Mouse (Mus musculus) monocyte, adult 5-6 weeks (primary cell): Measurements from ENCODE around the gene Sbpl. TPM values are rescaled to one million over a fixed set of nuclear protein-coding genes. Genes with fewer than 3 reads are reported as not detected.

Experiments used
- ATAC-seq: fragments of 153-309, 156-312 bp; replicated peaks from 2 replicates; pipeline ENCODE4 v1.8.0; 2017; ENCODE audit warnings: mild to moderate bottlenecking; ENCODE audit not compliant: low TSS enrichment, insufficient number of reproducible peaks, severe bottlenecking, poor library complexity, low FRiP score
- total RNA-seq: library from RNA; stranded (forward); fragments of 200-1000, 200-491, 200-594 nt; gene quantifications from 3 replicates; pipeline ENCODE4 v1.2.3, GENCODE M21; 2017

The Sbpl gene
- not detected in 3 replicates for total RNA-seq

- no peak for ATAC-seq
These were observed at the start of gene Sbpl for GRCm38 (mm10) chr17:23955174-23955573. TSS of gene Sbpl (minus strand) at chr17:23955274.

DNA sequence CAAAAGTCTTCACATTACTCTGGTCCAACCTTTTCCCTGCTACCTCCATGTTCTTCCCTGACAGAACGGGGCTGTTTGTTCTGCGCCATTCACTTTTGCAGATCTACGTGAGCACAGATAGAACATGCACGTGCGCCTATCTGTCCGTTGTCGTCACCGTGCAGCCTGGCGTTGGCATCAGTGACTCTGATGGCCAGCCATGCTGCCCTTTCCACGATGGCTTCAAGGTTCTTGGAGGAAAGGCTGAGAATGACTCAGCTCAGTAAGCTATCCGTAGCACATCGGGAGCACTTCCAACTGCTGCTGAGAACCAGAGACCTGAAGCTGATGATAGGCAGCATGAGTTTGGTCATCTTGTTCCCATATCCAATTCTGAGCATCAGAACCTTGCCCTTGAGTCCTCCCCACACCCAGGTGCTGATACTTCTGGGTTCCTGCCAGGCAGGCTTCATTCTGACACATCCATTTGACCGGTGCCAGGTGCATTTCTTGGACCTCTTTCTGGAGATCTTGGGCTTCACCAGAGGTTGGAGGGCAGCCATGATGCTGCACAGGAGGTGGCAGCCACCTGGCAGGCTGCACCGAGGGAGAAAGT, 49.1 kb upstream of the Sbpl start:
- no peak for ATAC-seq

GRCm38 (mm10) chr17:24000404-24000803, 45.3 kb upstream of the Sbpl start:
- no peak for ATAC-seq

GRCm38 (mm10) chr17:23998383-23998782, 43.3 kb upstream of the Sbpl start:
- no peak for ATAC-seq

- ATAC-seq, result no peak
These were observed 42.8 kb upstream of the Sbpl start, which contains the start of gene Prss22 for GRCm38 (mm10) chr17:23997901-23998300. TSS of gene Prss22 (minus strand) at chr17:23998100.

DNA sequence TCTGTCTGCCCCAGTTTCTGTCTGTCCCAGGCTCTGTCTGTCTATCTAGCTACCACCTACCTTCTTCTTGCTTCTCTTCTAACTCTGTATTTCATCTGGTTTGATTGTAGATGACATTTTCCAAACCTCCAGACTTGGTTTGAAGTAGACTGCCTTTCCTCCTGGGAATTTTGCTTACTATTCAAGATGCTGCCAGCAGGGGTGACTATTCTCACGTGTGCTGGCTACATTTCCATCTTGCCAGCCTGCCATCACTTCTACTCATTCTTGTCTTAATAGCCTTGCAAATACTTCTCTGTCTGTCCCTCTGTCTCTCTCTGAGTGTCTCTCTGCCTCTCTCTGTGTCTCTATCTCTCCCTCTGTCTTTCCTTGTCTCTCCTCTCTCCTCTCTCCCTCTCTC, 40.3 kb upstream of the Sbpl start:
- ATAC-seq, result no peak

DNA sequence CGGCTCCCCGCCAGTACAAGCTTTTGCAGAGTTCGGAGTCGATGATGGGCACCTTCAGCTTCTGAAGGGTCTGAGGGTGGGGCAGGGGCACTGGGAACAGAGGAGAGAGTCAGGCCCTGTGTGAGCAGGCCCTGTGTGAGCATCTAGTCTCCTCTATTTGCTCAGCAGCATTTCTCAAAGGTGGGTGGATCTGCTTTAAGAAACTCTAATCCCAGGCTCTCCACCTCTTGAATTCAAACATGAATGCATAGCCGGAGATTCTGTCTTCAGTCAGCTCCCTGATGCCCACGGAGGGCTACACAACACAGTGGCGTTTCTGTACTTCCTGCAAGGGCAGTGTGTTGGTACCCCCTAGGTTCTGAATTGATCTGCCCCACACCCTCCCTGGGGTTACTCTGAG, 39.6 kb upstream of the Sbpl start:
- ATAC-seq, result no peak

- ATAC-seq, result peak; percentile 91
These were observed 38.7 kb upstream of the Sbpl start for GRCm38 (mm10) chr17:23993559-23994428.

- no peak for ATAC-seq
These were observed 37.9 kb upstream of the Sbpl start for GRCm38 (mm10) chr17:23992789-23993553.

DNA sequence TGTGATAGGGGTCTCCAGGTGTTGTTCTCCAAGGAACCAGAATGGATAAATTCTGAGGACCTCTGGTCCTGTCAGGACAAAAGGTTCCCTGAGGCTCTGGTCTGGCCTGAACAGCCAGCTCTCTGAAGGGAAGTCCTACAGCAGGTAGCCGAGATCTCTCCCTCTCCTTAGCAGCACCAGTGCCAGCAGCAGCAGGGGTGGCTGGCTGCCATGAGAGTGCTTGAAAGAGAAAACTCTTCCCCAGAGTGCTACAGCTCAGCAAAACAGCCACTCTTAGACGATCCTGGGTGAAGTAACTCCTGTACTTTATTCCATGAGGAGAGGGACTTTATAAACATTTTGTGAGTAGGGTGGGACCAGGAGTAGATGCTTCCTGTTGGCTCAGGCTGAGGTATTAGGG, 34.7 kb upstream of the Sbpl start:
- ATAC-seq, result no peak

GRCm38 (mm10) chr17:23984989-23985388, 29.9 kb upstream of the Sbpl start:
- ATAC-seq, result no peak

GRCm38 (mm10) chr17:23982912-23983311, 27.8 kb upstream of the Sbpl start:
- ATAC-seq, result peak; percentile 89

- peak; percentile 64 for ATAC-seq
These were observed 25.3 kb upstream of the Sbpl start, which contains the start of gene Prss30 for GRCm38 (mm10) chr17:23980297-23980909. TSS of gene Prss30 (minus strand) at chr17:23980566.

- ATAC-seq, result no peak
These were observed 24.4 kb upstream of the Sbpl start for GRCm38 (mm10) chr17:23979471-23979870.

DNA sequence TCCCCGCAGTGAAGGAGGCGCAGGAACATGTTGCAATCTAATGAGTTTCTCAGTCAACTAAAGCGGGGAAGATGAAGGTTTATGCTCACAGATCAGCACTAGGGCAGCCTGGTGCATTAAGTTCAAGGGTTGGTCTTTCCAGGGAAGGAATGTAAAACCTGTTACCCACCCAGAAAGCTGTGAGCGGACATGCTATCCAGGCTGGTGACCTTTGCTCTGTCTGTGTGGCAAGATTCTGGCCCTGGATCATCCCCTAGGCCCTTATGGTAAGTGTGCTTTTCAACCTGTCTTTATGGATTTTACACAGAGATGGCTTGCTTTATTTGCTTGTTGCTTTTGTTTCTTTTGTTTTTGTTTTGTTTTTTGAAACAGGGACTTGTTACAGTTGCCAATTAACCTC, 21.6 kb upstream of the Sbpl start:
- ATAC-seq, result no peak

GRCm38 (mm10) chr17:23971315-23971714, 16.2 kb upstream of the Sbpl start:
- no peak for ATAC-seq

GRCm38 (mm10) chr17:23969231-23969630, 14.2 kb upstream of the Sbpl start:
- ATAC-seq, result peak; percentile 51

GRCm38 (mm10) chr17:23968780-23969179, 13.7 kb upstream of the Sbpl start:
- no peak for ATAC-seq
